Mouse (Mus musculus): ENCODE measurements around the gene Glud1. TPM values are rescaled to one million over a fixed set of nuclear protein-coding genes. Genes with fewer than 3 reads are reported as not detected.

Glud1 gene
- polyA plus RNA-seq, 1 experiment from 2014 or later = 78.8 TPM

DNA sequence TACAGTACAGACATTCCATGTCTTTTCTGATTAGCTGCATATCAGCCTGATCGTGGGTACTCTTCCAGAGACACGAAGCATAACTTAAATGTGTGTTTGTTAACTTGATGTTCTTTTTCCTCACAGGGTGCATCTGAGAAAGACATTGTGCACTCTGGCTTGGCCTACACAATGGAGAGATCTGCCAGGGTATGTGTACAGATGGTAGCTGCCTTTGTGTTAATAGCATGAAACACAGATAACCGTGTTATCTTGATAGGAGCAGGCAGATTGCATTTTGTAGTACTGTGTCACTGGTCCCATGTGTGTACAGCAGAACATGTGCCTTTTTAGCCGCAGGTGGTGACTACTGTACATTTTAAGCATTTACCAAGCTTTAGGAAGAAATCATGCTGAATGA, 31.5 kb downstream of the Glud1 start:
- no peak for ATAC-seq (ENCODE audit: low FRiP score, low read depth)
- H3K36me3 ChIP-seq = peaks cover 67% of the 10 kb centered on the region

DNA sequence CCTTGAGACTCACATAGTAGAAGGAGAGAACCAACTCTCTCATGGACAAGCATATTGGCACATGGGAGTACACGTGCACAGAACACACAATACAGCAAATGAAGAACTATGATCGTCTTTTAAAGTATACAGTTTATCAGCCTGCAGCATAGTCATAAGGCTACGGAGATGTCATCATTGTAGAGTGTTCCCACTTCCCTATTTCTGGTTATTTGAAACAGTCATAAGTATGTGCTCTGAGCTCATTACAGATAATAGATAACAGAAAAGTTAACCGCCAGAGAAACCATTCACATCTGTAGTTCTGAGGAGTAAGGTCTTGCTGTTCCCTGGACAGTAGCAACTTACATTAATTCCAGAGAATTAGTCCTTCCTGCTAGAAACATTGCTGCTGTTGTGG, 32.6 kb downstream of the Glud1 start:
- Histone ChIP-seq H3K9ac (no peak overlapping the region), H3K27ac (no peak overlapping the region), H3K36me3 (peaks cover 56% of the 10 kb centered on the region), H3K4me1 (no peaks in the 10 kb centered on the region), H3K9me3 (no peaks in the 10 kb centered on the region), H3K4me2 (replicated peaks) (no peak overlapping the region), H3K27me3 (no peaks in the 10 kb centered on the region), H3K4me3 (no peak overlapping the region)
- WGBS = 89% methylated on average over 4 of the region's 4 CpGs
- no peak for ATAC-seq (ENCODE audit: low FRiP score, low read depth)

More for the DNA sequence above, 31.5 kb downstream of the Glud1 start:
- Histone ChIP-seq H3K27ac (no peak overlapping the region), H3K4me3 (no peak overlapping the region), H3K4me2 (replicated peaks) (no peak overlapping the region), H3K4me1 (no peaks in the 10 kb centered on the region), H3K9me3 (no peaks in the 10 kb centered on the region), H3K9ac (no peak overlapping the region), H3K27me3 (no peaks in the 10 kb centered on the region)
- 91% methylated on average over 4 of the region's 4 CpGs for WGBS

DNA sequence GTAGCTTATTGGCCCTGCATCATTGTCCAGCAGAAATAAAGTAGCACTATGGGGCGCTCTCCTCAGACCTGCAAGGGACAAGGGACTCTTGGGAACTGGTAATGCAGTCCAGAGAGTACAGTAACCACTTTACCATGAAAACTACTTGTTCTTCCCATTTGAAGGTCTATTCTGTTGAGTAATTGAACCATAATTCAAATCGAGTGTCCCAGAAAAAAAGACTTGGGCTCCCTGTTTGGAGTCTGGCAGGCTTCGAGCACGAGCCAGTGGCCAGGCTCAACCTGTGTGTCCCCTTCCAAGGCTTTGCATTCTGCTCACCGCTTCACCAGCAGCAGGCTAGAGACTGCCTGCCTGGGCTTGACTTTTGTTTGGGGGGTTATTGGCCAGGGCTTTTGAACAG, 33.8 kb downstream of the Glud1 start:
- Histone ChIP-seq H3K4me1 (no peaks in the 10 kb centered on the region), H3K9me3 (no peaks in the 10 kb centered on the region), H3K4me2 (replicated peaks) (no peak overlapping the region), H3K27ac (no peak overlapping the region; the same call in 1 of the 2 replicates), H3K9ac (no peak overlapping the region), H3K4me3 (no peak overlapping the region), H3K36me3 (peaks cover 44% of the 10 kb centered on the region), H3K27me3 (no peaks in the 10 kb centered on the region)
- 87% methylated on average over 5 of the region's 5 CpGs for WGBS
- no peak for ATAC-seq (ENCODE audit: low FRiP score, low read depth)

GRCm38 (mm10) chr14:34345771-34346566, 35.4 kb downstream of the Glud1 start:
- no peak for ATAC-seq (ENCODE audit: low FRiP score, low read depth)

GRCm38 (mm10) chr14:34347084-34347483, 36.6 kb downstream of the Glud1 start:
- no peak overlapping the region for H3K27ac ChIP-seq
- no peak overlapping the region for H3K4me3 ChIP-seq
- H3K9me3 ChIP-seq = no peaks in the 10 kb centered on the region
- H3K27me3 ChIP-seq = no peaks in the 10 kb centered on the region
- 92% methylated on average over 5 of the region's 5 CpGs for WGBS
- no peak overlapping the region for H3K4me2 ChIP-seq (replicated peaks)
- peaks cover 20% of the 10 kb centered on the region for H3K36me3 ChIP-seq
- ATAC-seq (ENCODE audit: low FRiP score, low read depth) = no peak
- no peaks in the 10 kb centered on the region for H3K4me1 ChIP-seq
- H3K9ac ChIP-seq = no peak overlapping the region

More at GRCm38 (mm10) chr14:34345771-34346566, 35.4 kb downstream of the Glud1 start:
- WGBS = 58% methylated on average over 12 of the region's 12 CpGs
- Histone ChIP-seq H3K27me3 (no peaks in the 10 kb centered on the region), H3K4me3 (no peak overlapping the region), H3K9ac (no peak overlapping the region), H3K4me2 (replicated peaks) (no peak overlapping the region), H3K4me1 (no peaks in the 10 kb centered on the region), H3K9me3 (no peaks in the 10 kb centered on the region), H3K36me3 (peaks cover 31% of the 10 kb centered on the region), H3K27ac (no peak overlapping the region)

- no peaks in the 10 kb centered on the region for H3K9me3 ChIP-seq
- H3K9ac ChIP-seq = no peak overlapping the region
- no peak for ATAC-seq (ENCODE audit: low FRiP score, low read depth)
- WGBS = 79% methylated on average over 7 of the region's 7 CpGs
- no peak overlapping the region for H3K27ac ChIP-seq
- H3K4me2 ChIP-seq (replicated peaks) = no peak overlapping the region
- H3K4me3 ChIP-seq = no peak overlapping the region
- H3K4me1 ChIP-seq = no peaks in the 10 kb centered on the region
- peaks cover 9% of the 10 kb centered on the region for H3K36me3 ChIP-seq
- H3K27me3 ChIP-seq = no peaks in the 10 kb centered on the region
Measured at GRCm38 (mm10) chr14:34348301-34348700, 37.8 kb downstream of the Glud1 start.

GRCm38 (mm10) chr14:34349007-34349406, 38.5 kb downstream of the Glud1 start:
- ATAC-seq (ENCODE audit: low FRiP score, low read depth) = no peak
- H3K4me3 ChIP-seq = no peak overlapping the region
- no peak overlapping the region for H3K9ac ChIP-seq
- H3K27ac ChIP-seq = no peak overlapping the region
- H3K4me1 ChIP-seq = no peaks in the 10 kb centered on the region
- peaks cover 5% of the 10 kb centered on the region for H3K36me3 ChIP-seq
- WGBS = 87% methylated on average over 8 of the region's 8 CpGs
- no peaks in the 10 kb centered on the region for H3K9me3 ChIP-seq
- no peaks in the 10 kb centered on the region for H3K27me3 ChIP-seq
- no peak overlapping the region for H3K4me2 ChIP-seq (replicated peaks)

DNA sequence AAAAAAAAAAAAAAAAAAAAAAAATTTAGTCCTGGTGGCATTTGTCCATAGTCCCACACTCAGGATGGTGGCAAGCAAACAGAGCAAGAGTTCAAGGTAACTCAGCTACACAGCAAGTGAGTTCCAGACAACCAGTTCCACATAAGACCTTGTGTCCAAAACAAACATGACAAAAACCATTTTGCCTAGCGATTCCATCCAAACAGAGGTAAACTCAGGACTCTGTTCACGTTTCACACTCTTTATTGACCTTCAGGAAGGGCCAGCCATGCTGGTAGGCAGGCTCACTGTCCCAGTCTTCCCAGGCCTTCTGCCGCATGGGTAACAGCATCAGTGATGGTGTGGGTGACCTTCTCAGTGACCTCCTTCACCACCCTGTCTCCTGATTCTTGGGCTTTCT, 41.1 kb downstream of the Glud1 start:
- no peaks in the 10 kb centered on the region for H3K36me3 ChIP-seq
- no peak overlapping the region for H3K27ac ChIP-seq
- ATAC-seq (ENCODE audit: low FRiP score, low read depth) = no peak
- H3K4me1 ChIP-seq = no peaks in the 10 kb centered on the region
- no peak overlapping the region for H3K4me2 ChIP-seq (replicated peaks)
- no peak overlapping the region for H3K9ac ChIP-seq
- no peaks in the 10 kb centered on the region for H3K27me3 ChIP-seq
- WGBS = 75% methylated on average over 3 of the region's 3 CpGs
- H3K9me3 ChIP-seq = no peaks in the 10 kb centered on the region
- no peak overlapping the region for H3K4me3 ChIP-seq

- H3K36me3 ChIP-seq = no peaks in the 10 kb centered on the region
- 69% methylated on average over 6 of the region's 6 CpGs for WGBS
- no peak overlapping the region for H3K4me2 ChIP-seq (replicated peaks)
- H3K9me3 ChIP-seq = no peaks in the 10 kb centered on the region
- H3K27me3 ChIP-seq = no peaks in the 10 kb centered on the region
- H3K4me3 ChIP-seq = no peak overlapping the region
- H3K4me1 ChIP-seq = no peaks in the 10 kb centered on the region
- H3K9ac ChIP-seq = no peak overlapping the region
- H3K27ac ChIP-seq = no peak overlapping the region
- ATAC-seq (ENCODE audit: low FRiP score, low read depth) = no peak
Measured at GRCm38 (mm10) chr14:34352523-34352922, 42.0 kb downstream of the Glud1 start.

DNA sequence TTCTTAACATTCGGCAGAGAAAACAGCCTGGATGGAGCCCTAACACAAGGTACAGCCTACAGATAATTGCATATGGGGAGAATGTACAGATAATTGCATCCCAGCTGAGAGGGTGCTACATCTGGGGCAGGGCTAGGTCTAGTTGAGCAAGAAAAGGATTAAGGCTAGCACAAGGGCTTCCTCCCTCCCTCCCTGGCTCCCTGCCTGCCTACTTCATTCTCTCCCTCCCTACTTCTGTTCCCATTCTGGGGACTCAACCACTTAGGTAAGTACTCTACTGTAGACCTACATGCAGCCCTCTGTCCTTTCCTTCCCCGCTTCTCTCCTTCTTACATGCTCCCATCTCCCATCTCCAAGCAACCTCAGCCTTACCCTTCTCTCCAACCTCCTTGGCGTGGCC, 42.8 kb downstream of the Glud1 start:
- no peak for ATAC-seq (ENCODE audit: low FRiP score, low read depth)
- Histone ChIP-seq H3K27me3 (no peaks in the 10 kb centered on the region), H3K4me1 (no peaks in the 10 kb centered on the region), H3K4me3 (no peak overlapping the region), H3K9ac (no peak overlapping the region), H3K27ac (no peak overlapping the region), H3K4me2 (replicated peaks) (no peak overlapping the region), H3K36me3 (no peaks in the 10 kb centered on the region), H3K9me3 (no peaks in the 10 kb centered on the region)
- WGBS = 84% methylated on average over 3 of the region's 3 CpGs

GRCm38 (mm10) chr14:34354456-34354855, 43.9 kb downstream of the Glud1 start:
- H3K4me1 ChIP-seq = no peaks in the 10 kb centered on the region
- no peak overlapping the region for H3K4me3 ChIP-seq
- H3K36me3 ChIP-seq = no peaks in the 10 kb centered on the region
- 82% methylated on average over 4 of the region's 4 CpGs for WGBS
- no peak overlapping the region for H3K9ac ChIP-seq
- no peak overlapping the region for H3K4me2 ChIP-seq (replicated peaks)
- no peaks in the 10 kb centered on the region for H3K9me3 ChIP-seq
- H3K27ac ChIP-seq = no peak overlapping the region
- ATAC-seq (ENCODE audit: low FRiP score, low read depth) = no peak
- H3K27me3 ChIP-seq = no peaks in the 10 kb centered on the region

GRCm38 (mm10) chr14:34355301-34355700, 44.8 kb downstream of the Glud1 start, which contains the start of gene Fam25c:
TSS of gene Fam25c (minus strand) at chr14:34355433.
- no peak within 1 kb of the TSS for H3K27ac ChIP-seq
- H3K27me3 ChIP-seq = no peaks in the 10 kb centered on the region
- H3K4me3 ChIP-seq = no peak within 1 kb of the TSS

More at GRCm38 (mm10) chr14:34355301-34355700, 44.8 kb downstream of the Glud1 start, which contains the start of gene Fam25c:
- no peaks in the 10 kb centered on the region for H3K36me3 ChIP-seq
- no peak for ATAC-seq (ENCODE audit: low FRiP score, low read depth)
- H3K9me3 ChIP-seq = no peaks in the 10 kb centered on the region
- H3K4me1 ChIP-seq = no peaks in the 10 kb centered on the region
- no peak within 1 kb of the TSS for H3K4me2 ChIP-seq (replicated peaks)
- WGBS = 77% methylated on average over 6 of the region's 6 CpGs
- no peak within 1 kb of the TSS for H3K9ac ChIP-seq

Data from limb, embryonic 13.5 days (tissue).